15 mouse cellular contexts compared by ENCODE assay signal in the genomic region with DNA sequence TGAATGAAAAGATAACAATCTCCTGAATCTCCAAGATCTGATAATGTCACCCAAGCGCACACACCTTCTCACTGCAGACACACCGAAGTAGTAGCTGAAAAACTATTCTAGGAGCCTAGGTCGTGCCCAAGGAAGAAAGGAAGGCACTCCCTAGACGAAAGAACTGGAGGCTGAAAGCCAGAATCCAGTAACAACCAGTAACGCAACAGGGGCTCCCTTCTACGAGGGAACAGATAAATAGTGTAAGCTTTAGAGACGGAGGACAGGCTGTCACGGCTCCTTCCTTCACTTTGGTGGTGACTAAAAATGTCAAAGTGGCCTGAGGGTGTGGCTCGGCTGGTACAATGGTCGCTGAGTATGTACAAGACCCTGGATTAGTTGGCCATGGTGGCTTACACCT.
"Had no signal": no experiment of that assay in that cellular context is flagged by ENCODE, and none has a peak within 500 bp of the region (broad histone marks: within the 10 kb centered on the region; RNA-seq: fewer than 3 reads in every experiment).

No protein-coding gene starts in this region.

- H3K9ac ChIP-seq: limb, embryonic 13.5 days; liver, embryonic 14.5 days; stomach, embryonic 15.5 days had no signal

- H3K4me2 ChIP-seq: limb, embryonic 13.5 days; stomach, embryonic 15.5 days had no signal

- DNase-seq: kidney, adult 11 months; kidney, adult 9 months; kidney, postnatal 36 days; layer of hippocampus, adult 9-11 months; layer of hippocampus, postnatal 36 days; lung, adult 18-20 months; midbrain, embryonic 14.5 days; retina, postnatal 1 day; right cerebral cortex, postnatal 4 days; spleen, adult 18-20 months; thymus, postnatal 14 days had no signal

- H3K27ac ChIP-seq: kidney, postnatal 0 days; limb, embryonic 13.5 days; liver, embryonic 14.5 days; stomach, embryonic 15.5 days had no signal

- H3K36me3 ChIP-seq: limb, embryonic 13.5 days; stomach, embryonic 15.5 days had no signal

- H3K4me3 ChIP-seq: limb, embryonic 13.5 days; stomach, embryonic 15.5 days had no signal

- H3K9me3 ChIP-seq: limb, embryonic 13.5 days; stomach, embryonic 15.5 days had no signal

- H3K27me3 ChIP-seq: stomach, embryonic 15.5 days had no signal
